Mouse (Mus musculus) heart, adult 8-10 months (tissue): Measurements from ENCODE around the gene Prkch. TPM values are rescaled to one million over a fixed set of nuclear protein-coding genes. Genes with fewer than 3 reads are reported as not detected.
A peak's percentile ranks its signal among the peaks of the same experiment; 100 is the strongest.

Experiments
- DNase-seq: peaks from one replicate; pipeline ENCODE4 v3.0.0; 2022; ENCODE audit warnings: low spot score
- total RNA-seq, 4 experiments: library from RNA; stranded (reverse); gene quantifications; 2 replicates each; pipeline ENCODE4 v1.2.4; 2022

Prkch gene
- total RNA-seq, 4 experiments from 2014 or later: 14.1 to 19.8 (median 15.4) TPM

DNA sequence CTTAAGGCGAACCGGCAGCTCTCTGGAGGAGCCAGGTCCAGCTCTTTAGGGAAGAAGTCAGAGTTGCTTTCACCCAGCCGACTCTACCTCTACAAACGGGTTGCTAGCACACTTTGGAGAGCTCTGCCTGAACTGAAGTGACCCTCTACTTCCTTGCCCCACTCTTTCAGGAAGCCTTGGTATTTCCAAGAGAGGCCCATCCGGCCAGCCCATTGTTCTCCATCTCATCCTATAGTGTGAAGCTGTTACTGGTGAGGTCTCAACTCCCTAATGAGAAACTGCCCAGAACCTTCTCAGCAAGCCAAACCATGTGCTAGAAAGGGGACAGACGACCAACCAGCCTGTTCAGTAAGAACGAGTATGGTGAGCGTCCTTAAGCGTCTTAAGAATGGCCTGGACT lies 1.3 kb upstream of the Prkch start:
- peak; percentile 63 for DNase-seq

DNA sequence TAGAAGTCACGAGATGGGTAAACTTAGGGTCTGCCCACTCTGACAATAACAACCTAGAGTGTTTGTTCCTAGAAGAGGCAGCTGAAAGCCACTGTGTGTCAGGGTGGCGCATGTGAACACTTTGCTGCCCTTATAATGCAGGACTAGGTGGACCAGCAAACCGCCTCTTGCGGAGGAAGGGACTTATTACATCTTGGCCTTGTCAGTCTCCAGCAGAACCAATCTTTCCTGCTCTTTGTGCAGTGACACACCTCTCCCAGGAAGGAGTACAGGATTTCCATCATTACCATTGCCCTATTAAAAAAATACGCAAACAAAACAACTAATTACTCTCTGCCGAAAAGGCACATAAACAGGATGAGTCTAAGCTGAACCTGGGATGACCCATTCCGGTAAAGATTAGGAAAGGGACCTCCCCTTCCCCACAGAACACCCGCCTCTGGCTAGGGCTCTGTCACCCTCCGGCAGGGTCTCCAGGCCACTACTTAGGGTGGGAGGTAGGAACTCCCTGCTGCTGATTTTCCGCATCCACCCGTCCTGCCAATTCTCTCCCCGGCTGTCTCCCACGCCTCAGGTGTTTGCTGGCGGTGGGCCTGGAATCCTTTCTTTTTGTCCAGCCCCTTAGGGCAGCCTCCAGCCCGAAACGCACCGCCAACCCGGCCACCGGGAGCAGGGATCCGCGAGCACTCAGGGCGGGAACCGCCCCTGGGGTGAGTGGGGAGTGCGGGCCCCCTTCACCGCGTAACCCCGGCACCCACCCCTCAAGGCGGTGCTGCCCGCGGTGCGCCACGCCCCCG lies 585 bp upstream of the Prkch start:
- peak; percentile 65 for DNase-seq

DNA sequence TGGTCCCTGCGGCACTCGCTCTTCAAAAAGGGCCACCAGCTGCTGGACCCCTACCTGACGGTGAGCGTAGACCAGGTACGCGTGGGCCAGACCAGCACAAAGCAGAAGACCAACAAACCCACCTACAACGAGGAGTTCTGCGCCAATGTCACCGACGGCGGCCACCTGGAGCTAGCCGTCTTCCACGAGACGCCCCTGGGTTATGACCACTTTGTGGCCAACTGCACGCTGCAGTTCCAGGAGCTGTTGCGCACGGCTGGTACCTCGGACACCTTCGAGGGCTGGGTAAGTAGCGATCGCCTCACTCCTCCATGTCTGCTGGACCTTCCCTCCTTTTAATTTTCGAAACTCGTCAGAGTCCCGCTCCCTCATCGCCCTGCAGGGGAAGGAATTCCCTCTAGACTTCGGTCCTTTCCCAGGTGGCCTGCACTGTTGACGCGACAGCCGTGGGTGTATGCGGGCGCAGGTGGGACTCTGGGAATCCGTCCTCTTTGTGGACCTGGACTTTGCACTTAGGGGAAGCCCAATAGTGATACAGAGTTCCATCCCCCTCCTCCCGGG lies 725 bp downstream of the Prkch start:
- no peak for DNase-seq

DNA sequence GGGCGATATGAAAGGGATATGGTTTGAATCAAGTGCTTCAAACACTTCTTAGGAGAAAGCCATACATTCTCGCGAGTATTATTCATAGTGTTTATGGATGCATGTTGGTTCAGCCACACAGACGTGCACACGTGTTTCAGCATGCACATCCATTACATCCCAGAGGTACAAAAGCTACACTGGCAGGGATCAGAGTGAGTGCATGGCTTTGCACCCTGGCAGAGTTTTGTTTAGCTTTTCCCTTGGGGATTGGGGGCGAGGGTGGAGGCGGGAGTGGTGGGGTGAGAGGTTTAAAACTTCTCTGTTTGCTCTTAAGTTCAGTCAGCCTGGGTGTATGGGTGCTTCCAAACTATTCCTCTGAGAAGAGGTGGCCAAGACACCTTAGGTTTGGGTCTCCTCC lies 1.3 kb downstream of the Prkch start:
- DNase-seq: no peak

DNA sequence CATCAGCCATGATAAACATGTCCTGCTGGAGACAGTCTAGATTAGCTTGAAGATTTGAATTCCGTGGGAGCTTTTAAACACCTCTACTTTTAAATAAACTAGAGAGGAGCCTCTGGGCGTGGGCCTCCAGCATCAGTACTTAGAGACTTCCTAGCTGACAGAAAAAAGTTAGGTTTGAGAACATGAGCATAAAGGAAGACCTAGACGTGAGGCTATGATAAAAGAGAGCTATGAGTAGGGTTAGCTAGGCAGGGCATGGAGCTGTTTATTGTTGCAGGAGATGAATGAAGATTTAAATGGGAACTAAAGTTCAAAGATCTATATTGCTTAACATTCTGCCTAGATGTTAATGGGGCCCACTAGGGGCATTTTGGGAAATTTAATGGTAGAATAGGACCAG lies 2.7 kb downstream of the Prkch start:
- DNase-seq: no peak

DNA sequence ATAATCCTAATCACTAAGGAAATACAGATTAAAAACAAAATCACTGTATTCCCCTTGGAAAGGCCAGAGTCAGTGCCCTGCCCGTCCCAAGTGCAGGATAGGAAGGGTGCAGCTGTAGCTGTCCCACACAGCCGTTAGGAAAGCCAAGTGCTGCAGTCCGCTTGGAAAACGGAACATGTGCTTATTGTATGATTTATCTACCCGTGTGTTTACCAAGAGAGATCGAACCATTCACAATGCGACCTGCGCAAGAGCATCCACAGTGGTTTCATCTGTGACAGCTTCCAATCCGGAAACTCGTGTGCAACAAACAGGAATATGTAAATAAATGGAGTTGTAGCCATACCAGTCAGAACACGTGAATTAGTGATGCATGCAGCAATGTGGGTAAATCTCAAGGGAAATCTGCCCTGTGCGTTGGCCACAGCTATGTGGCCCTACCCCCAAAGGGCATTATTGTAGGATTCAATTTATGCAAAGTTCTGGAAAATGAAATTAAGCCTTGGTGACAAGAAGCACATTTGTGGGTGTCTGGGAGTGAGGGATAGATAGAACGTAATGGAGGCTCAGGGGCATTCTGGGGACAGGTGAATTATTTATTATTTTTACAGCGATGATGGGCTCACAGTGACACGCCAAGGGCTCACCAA lies 6.2 kb downstream of the Prkch start:
- no peak for DNase-seq

DNA sequence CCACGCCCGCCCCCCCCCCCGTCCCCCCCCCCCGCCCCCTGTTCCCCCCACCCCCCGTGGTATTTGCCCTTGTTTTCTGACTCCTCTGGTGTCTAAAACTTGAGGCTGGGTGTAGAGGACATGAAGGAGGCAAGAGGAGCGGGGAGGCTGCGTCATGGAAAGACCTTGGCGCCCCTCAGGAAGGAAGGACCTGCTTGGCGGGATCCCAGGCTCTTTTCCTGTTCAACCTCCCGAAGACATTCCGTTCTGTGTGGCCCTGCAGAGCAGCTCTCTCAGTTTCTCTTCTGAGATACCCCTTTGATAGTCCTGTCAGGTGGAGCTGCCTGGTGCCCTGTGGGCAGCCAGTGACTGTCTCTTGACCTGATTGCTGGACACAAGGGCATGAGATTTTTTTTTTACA lies 7.0 kb downstream of the Prkch start:
- DNase-seq: peak; percentile 86

DNA sequence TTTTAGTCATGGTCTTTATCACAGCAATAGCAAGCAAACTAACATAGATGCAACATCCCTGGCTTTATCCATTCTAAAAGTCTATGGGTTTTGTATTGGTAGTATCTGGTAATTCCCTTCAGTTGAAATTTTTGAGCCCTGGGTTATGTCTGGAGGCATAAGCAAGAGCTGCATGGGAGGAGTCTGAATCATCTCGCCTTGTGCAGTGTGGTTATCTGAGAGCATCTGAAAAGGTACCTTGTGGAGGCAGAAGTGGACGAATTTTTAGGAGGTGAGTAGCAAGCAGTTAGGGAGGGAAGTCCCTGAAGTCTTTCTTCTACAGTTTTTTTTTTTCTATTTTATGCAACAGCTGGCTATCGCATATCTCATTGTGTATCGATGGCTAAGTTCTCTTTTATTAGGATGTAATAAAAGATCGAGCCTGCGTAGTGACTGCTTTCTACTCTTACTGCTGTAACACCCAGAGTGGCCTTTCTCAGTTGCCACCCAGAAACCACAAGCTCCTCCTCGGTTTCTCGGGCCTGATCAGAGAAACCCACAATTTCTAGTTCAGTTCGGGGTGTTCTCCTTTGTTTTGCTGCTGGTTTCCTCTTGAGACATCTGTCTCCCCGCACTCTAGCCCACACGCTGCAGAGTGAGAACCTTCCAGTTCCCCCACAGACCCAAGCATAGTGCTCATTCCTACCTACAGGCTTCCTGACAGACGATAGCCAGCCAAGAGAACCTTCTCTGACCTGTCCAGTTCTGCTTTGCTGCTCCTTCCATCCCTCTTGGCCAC lies 8.6 kb downstream of the Prkch start:
- DNase-seq: no peak

DNA sequence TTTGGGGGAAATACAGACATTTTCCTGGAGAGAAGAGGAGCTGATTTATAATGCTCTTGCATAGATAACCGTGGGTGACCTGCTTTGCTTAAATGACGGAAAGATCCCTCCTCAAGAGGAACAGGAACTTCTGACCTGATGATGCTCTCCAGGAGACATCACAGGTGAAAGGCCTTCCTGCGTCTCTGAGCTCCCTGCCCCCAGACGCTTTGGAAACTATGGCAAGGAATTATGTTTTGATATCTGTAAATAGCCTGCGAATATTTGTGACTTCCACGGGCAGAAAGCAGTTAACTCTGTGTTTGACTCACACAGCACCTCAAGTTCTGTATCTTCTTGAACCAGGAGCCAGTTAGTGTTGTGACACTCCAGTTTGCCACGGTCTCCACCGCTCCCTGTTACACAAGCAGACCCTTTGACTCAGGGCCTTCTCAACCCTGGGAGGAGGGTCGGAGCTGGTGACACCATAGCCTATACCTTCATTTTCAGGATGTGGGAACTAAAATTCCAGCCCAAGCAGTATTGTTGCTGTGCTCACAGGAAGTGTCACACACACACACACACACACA lies 9.7 kb downstream of the Prkch start:
- no peak for DNase-seq

DNA sequence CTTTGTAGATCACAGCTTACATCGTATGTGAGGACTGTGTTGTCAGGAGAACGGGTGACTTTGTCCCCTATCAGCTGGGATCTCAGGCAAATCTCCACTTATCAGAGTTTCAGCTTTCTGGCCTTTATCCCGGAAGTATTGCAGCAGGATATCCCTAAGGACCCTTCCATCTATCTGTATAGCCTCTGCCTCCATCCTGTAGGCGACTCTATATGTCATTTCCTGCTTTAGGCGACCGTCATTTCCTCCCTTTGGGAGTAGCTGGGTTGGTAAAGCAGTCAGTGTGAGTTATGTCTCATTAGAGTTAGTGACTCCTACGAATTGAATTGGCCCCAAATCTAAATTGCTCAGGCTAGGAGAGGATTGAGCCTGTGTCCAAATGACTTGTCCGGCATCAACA lies 10.6 kb downstream of the Prkch start:
- DNase-seq: no peak

DNA sequence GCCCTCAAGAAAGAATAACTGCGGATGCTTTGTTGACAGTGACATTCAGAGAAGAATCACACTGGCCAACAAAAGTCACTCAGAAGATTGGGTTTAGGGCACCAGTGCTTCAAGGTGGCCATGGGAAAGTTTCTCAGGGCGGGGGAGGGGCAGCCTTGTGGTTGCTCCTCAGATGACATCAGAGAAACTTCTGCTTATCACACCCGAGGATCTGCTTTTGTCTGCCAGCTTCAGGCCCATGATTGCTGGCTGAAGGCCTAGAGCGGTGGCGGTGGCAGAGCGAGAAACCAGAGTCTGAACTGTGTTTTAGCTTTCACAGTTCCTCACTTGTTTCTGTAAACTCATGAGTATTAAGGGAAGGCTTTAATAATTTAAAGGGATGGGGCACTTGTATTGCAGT lies 13.6 kb downstream of the Prkch start:
- DNase-seq: no peak

DNA sequence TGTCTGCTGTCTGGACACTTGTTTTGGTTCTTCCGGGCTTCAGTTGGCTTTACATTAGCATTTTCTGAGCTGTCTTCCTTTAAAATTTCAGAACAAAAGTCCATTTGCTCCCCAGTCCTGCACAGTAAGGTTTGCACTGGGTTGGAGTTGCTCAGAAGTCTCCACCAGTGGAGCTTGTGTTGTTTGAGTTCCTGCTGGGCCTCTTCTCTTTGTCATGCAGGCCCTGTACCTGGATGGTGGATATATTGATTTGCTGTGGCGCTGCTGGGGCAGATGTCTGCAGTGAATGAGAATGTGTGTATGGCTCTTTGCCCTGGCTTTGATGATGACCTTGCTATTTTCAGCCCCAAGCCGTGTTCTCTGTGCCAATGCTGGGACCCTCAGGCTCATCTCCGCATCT lies 15.9 kb downstream of the Prkch start:
- no peak for DNase-seq

DNA sequence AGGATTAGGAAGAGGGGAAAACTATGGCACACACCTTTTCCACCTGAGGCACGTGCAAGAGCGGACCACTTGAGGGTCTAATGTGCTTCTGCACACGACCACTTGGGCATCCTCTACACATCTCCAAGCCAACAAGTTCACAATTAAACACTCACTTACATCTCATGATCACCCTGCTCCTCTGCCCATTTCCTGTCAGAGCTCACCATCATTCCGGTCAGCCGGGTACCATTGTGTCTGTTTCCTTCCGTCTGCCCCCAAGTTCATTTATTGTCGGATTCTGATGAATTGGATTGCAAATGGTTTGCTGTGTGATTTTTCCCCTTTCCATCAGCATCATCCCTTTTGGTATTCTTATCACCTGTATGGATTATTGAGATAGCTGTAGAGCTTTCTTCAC lies 18.4 kb downstream of the Prkch start:
- DNase-seq: no peak

DNA sequence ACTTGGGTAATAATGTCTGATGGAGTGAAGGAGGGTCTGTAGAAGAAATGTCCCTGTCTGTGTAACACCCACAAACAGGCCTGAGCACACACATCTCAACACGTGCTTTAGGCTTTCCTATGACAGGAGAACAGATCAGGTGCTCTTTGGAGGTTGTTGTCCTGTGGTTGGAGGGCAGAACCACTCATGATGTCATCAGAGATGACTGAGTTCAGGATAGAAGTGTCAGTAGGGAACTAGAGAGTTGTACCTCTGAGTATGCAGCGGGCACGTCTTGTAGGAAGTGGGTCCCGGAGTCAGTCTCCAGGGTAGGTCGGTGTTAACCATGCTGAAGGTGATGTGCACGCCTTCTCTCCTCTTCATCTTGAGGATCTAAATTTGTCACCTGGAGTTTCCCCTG lies 19.1 kb downstream of the Prkch start:
- DNase-seq: no peak

DNA sequence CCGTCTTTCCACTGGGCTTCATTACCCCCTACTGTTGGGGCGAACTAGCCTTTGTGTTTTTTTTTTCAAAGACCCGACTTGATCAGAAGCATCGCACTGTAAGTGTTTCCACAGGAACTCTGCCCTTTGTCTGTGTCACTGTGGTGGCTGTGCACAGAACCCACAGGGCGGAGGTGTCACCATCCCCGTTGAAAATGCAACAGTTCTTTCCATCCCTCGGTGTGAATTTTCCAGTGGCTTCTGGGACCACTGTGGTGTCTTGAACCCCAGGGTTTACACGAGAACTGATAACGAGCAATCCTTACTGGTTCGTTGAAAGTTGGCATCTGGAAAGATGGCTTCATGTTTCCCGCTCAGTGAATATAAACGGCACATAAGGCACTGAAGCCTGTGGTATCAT lies 20.2 kb downstream of the Prkch start:
- DNase-seq: no peak

DNA sequence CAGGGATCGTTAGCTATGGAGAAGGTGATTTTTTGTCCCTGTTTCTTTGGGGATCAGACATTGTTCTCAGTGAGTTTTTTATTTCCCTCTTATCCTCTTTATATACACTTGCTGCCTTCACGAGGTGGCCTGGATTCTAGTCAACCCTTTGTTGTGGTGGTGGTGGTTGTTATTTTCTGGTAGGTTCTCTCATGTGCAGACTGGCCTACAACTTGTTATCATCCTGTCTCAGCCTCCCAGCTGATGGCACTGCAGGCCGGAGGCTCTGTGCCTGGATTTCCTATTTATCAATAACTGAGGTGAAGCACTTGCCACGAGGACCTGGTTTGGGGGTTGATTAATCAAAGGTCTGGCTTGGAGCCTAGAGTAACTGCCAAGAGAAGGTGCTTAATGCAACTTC lies 20.6 kb downstream of the Prkch start:
- DNase-seq: no peak

DNA sequence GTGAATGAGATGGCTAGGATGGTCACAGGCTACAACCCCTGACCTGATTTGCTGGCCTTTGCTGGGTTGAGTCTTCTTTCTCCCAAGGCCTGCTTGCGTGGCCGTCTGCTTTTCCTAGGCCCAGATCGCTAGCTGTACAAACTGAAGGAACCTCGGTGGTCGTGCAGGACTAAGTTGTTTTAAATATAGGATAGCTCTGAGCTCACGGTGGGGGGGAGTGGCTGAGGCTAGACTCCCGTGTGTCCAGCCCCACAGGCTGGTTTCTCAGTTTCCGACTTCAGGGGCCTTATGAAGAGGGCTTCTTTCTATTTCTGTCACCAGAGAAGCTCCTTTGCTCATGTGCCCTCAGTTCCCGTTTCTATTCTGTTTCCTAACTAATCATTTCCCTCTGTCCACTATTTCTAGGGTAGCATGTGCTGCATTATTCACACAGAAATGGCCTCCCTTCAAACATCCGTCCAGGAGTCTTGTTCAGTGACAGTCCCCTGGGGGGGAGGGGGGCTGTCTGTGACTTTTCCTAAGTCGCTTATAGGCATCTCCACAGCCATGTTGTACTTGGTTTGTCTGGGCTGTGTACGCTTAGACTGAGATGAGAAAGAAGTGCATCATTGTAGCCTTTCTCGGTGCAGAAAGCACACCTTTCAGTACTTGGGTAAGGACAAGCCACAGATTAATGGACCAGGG lies 22.9 kb downstream of the Prkch start:
- no peak for DNase-seq

DNA sequence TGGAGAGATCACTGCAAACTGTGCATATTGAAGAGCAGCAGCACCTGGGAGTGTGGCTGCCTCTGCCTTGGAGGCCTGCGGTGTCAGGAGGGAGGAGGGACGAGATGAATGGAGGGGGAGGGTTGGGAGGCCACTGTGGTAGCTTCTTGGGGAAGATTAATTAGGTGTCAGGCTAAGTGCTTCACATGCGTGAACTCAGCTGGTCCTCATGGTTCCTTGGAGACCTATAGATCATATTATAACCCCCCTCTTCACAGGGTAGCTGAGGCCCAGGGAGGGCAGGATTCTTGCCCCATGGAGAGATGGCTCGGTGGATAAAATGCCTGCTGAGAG lies 23.4 kb downstream of the Prkch start:
- no peak for DNase-seq

DNA sequence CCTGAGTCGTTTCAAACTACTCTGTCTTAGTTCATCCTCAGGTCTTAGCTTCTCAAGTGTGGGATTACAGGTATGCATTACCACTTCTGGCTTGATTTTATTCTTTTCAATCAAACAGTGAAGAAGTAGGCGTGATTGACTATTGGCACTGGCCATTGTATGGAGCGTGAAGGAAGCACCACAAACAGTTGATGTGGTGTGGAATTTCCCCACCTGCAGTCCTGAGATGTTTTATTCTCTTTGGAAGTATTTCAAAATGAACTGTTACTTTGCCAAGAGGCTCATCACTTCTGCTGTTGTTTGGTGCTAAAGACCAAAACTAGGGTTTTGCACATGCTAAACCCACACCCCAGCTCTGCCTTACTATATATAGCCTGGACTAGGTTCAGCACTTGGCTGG lies 24.7 kb downstream of the Prkch start:
- no peak for DNase-seq

DNA sequence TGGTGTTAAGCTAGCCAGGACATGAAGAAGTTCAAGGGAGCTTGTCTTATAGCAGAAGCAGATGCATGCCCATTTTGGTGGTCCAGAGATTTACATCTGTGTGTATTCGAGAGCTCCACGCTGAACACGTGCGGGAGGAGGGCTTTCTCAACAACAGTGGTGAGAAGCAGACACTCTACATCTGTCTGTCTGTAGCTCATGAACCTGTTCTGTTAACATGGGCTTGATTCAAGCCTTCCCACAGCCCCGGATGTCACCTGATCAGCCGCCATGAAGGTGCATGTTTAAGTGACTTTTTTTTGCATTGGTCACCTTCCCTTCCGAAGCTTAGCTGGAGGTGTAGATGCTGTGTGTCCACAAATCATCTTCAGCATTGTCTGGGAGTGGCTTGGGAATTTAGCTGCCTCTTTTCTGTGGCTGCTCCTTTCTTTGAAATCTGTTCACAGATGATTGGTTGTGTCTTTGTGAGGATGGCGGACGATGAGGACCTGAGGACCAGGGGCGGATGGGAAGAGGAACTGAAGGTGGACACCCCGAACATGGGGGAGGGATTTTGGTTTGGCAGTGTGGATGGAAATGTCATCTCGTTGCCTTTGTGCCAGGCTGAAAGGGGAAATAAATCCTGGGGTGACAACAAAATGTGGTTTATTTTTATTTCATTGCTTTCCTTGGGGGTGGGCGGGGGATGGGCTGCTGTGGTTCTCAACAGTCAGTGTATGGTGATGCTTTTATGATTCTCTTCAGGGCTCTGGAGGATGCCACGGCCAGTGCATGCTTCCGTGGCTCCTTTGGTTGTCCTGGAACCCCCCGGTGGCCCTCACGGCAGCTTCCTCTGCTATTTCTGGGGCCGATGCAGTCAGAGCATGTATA lies 25.3 kb downstream of the Prkch start:
- DNase-seq: no peak
